In the genomic region with DNA sequence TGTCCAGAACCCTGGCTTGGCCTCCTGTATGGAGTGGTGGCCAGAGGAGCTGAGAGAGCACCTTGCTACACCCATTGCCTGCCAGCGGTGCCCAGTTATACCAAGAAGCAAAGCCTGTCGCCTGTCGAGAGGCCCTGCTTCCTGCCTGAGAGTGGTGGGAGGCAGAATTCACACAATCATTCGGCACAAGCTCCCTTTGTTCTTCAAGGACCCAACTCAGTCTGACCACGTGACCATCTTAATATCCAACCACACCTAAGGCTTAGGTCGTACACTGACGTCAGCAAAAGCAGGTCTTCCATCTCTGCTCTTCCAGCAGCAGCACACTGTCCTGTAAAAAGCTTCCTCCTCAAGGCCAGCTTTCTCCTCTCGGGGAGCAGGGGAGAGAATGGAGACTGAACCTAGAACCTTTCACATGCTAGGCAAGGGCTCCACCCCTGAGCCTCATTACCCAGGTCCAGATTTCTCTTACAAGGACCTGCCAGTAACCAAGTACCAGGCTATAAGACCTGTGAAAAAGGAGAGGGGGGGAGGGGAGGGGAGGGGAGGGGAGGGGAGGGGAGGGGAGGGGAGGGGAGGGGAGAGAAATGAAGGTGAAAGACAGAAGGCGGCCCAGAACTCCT, we compare ENCODE assay signal across 8 mouse cellular contexts. TPM values are rescaled to one million over a fixed set of nuclear protein-coding genes. Genes with fewer than 3 reads are reported as not detected.
DNase-seq lines count a peak whose midpoint lies in the region; ATAC-seq lines count a peak whose summit lies in the region.

No protein-coding gene starts in this region.

- H3K27me3 ChIP-seq in kidney, embryonic 14.5 days (ENCODE audit: control insufficient read depth, insufficient read depth, low read length) = no peaks in the 10 kb centered on the region
- H3K27me3 ChIP-seq in embryonic facial prominence, embryonic 12.5 days = no peaks in the 10 kb centered on the region
- H3K27me3 ChIP-seq in limb, embryonic 13.5 days = no peaks in the 10 kb centered on the region
- H3K27me3 ChIP-seq in neural tube, embryonic 13.5 days = no peaks in the 10 kb centered on the region

- H3K4me2 ChIP-seq in kidney, embryonic 14.5 days (replicated peaks; ENCODE audit: low read depth, low read length) = no peak overlapping the region
- H3K4me2 ChIP-seq in embryonic facial prominence, embryonic 12.5 days (replicated peaks) = no peak overlapping the region
- H3K4me2 ChIP-seq in limb, embryonic 13.5 days (replicated peaks) = peak overlapping the region; percentile 25; the same call in 1 of the 2 replicates
- no peak overlapping the region for H3K4me2 ChIP-seq in neural tube, embryonic 13.5 days

- no peak overlapping the region for H3K9ac ChIP-seq in kidney, embryonic 14.5 days (ENCODE audit: low read depth, low read length)
- H3K9ac ChIP-seq in embryonic facial prominence, embryonic 12.5 days = no peak overlapping the region
- H3K9ac ChIP-seq in limb, embryonic 13.5 days = no peak overlapping the region
- H3K9ac ChIP-seq in neural tube, embryonic 13.5 days = 0 out of 2 replicates have a peak overlapping the region, but pooled peaks have one; percentile 26

- no peaks in the 10 kb centered on the region for H3K36me3 ChIP-seq in kidney, embryonic 14.5 days (ENCODE audit: control insufficient read depth, insufficient read depth, low read length)
- no peaks in the 10 kb centered on the region for H3K36me3 ChIP-seq in embryonic facial prominence, embryonic 12.5 days
- H3K36me3 ChIP-seq in limb, embryonic 13.5 days = no peaks in the 10 kb centered on the region
- H3K36me3 ChIP-seq in neural tube, embryonic 13.5 days = no peaks in the 10 kb centered on the region

- 27% methylated on average over 9 of the region's 9 CpGs for WGBS in kidney, embryonic 14.5 days
- WGBS in embryonic facial prominence, embryonic 12.5 days = 32% methylated on average over 9 of the region's 9 CpGs
- WGBS in limb, embryonic 13.5 days = 23% methylated on average over 9 of the region's 9 CpGs
- 21% methylated on average over 9 of the region's 9 CpGs for WGBS in neural tube, embryonic 13.5 days

- no peak for DNase-seq in kidney, adult 18-20 months
- DNase-seq in frontal cortex, postnatal 14 days (ENCODE audit: low spot score in 2 of 2) = no peak
- DNase-seq in left cerebral cortex, postnatal 10 days (ENCODE audit: extremely low spot score in 1 of 2, low spot score in 2 of 2) = no peak
- DNase-seq in cerebellum, adult 9-10 months = no peak

- ATAC-seq in kidney, embryonic 14.5 days (ENCODE audit: low FRiP score, low TSS enrichment) = no peak
- ATAC-seq in embryonic facial prominence, embryonic 12.5 days (ENCODE audit: insufficient number of reproducible peaks, insufficient read depth, low FRiP score, low TSS enrichment) = no peak
- ATAC-seq in limb, embryonic 13.5 days (ENCODE audit: low FRiP score, low read depth) = no peak
- ATAC-seq in neural tube, embryonic 13.5 days (ENCODE audit: low read depth) = no peak

- peak overlapping the region; percentile 43; the same call in 1 of the 2 replicates for H3K27ac ChIP-seq in kidney, embryonic 14.5 days (ENCODE audit: low read depth, low read length)
- H3K27ac ChIP-seq in embryonic facial prominence, embryonic 12.5 days = peak overlapping the region; percentile 99
- peak overlapping the region; percentile 95 for H3K27ac ChIP-seq in limb, embryonic 13.5 days
- peak overlapping the region; percentile 97 for H3K27ac ChIP-seq in neural tube, embryonic 13.5 days (replicated peaks)

- intact Hi-C loops in left cerebral cortex, postnatal 10 days (cut with DNase I) = no loop called here

- no peaks in the 10 kb centered on the region for H3K9me3 ChIP-seq in kidney, embryonic 14.5 days (ENCODE audit: control insufficient read depth, low read length)
- no peaks in the 10 kb centered on the region for H3K9me3 ChIP-seq in embryonic facial prominence, embryonic 12.5 days
- no peaks in the 10 kb centered on the region for H3K9me3 ChIP-seq in limb, embryonic 13.5 days
- no peaks in the 10 kb centered on the region for H3K9me3 ChIP-seq in neural tube, embryonic 13.5 days

- H3K4me1 ChIP-seq in kidney, embryonic 14.5 days (ENCODE audit: control insufficient read depth, insufficient read depth, low read length) = peaks cover 40% of the 10 kb centered on the region
- H3K4me1 ChIP-seq in embryonic facial prominence, embryonic 12.5 days = peaks cover 41% of the 10 kb centered on the region
- H3K4me1 ChIP-seq in limb, embryonic 13.5 days = peaks cover 60% of the 10 kb centered on the region
- peaks cover 48% of the 10 kb centered on the region for H3K4me1 ChIP-seq in neural tube, embryonic 13.5 days (replicated peaks)

- no peak overlapping the region for H3K4me3 ChIP-seq in kidney, embryonic 14.5 days (ENCODE audit: low read length)
- H3K4me3 ChIP-seq in embryonic facial prominence, embryonic 12.5 days = no peak overlapping the region
- no peak overlapping the region for H3K4me3 ChIP-seq in limb, embryonic 13.5 days
- no peak overlapping the region for H3K4me3 ChIP-seq in neural tube, embryonic 13.5 days

RNA-seq across cellular contexts. Expression of gene Scd2, which starts 10.8 kb away (rescaled TPM):
- 103 and 205 TPM in 2 replicates for polyA plus RNA-seq in kidney, embryonic 14.5 days (2014; fragmentation: Nextera tagmentation; extraction: Ambion mirVana)
- 294 and 311 TPM in 2 replicates for polyA plus RNA-seq in embryonic facial prominence, embryonic 12.5 days (2016; fragmentation: Nextera tagmentation; extraction: Ambion mirVana)
- 197 and 219 TPM in 2 replicates for polyA plus RNA-seq in limb, embryonic 13.5 days (2015; fragmentation: Nextera tagmentation; extraction: Ambion mirVana)
- 255 and 272 TPM in 2 replicates for polyA plus RNA-seq in neural tube, embryonic 13.5 days (2015; fragmentation: Nextera tagmentation; extraction: Ambion mirVana)
- 100 to 1,000 TPM; 603 to 619 TPM for total RNA-seq in left cerebral cortex, postnatal 10 days (2021)

RNA-seq across cellular contexts. Expression of gene Scd4, which starts 50.2 kb away (rescaled TPM):
- 0.11 TPM in 1 of 2 replicates, not detected in the other for polyA plus RNA-seq in kidney, embryonic 14.5 days (2014; fragmentation: Nextera tagmentation; extraction: Ambion mirVana)
- 0.09 TPM in 2 replicates for polyA plus RNA-seq in embryonic facial prominence, embryonic 12.5 days (2016; fragmentation: Nextera tagmentation; extraction: Ambion mirVana)
- 0.13 and 0.14 TPM in 2 replicates for polyA plus RNA-seq in limb, embryonic 13.5 days (2015; fragmentation: Nextera tagmentation; extraction: Ambion mirVana)
- polyA plus RNA-seq in neural tube, embryonic 13.5 days (2015; fragmentation: Nextera tagmentation; extraction: Ambion mirVana) = 0.06 TPM in 1 of 2 replicates, not detected in the other
- 1 to 10 TPM; 1.5 to 2.4 TPM for total RNA-seq in left cerebral cortex, postnatal 10 days (2021)

Comparison
In these comparisons a context has a peak if more than half of its experiments do, and no peak if none do; other contexts are left out.
1. H3K27ac ChIP-seq: peak in every context shown above with its lines; median percentile 99 in embryonic facial prominence, embryonic 12.5 days; 97 in neural tube, embryonic 13.5 days; 95 in limb, embryonic 13.5 days; 43 in kidney, embryonic 14.5 days.